Mouse (Mus musculus) lung, adult 18-20 months (tissue): ENCODE data around the gene Vmn1r62.
"Not testable (repeated sequence)": the region's sequence is repeated elsewhere in the genome, so short reads cannot be mapped to it uniquely, and the experiment has no call there.

ENCODE experiments used
- DNase-seq, 2 experiments: peaks; one replicate each; pipeline ENCODE4 v3.0.0; 2022; ENCODE audit warnings: mixed read lengths in 2 of 2

The Vmn1r62 gene

DNA sequence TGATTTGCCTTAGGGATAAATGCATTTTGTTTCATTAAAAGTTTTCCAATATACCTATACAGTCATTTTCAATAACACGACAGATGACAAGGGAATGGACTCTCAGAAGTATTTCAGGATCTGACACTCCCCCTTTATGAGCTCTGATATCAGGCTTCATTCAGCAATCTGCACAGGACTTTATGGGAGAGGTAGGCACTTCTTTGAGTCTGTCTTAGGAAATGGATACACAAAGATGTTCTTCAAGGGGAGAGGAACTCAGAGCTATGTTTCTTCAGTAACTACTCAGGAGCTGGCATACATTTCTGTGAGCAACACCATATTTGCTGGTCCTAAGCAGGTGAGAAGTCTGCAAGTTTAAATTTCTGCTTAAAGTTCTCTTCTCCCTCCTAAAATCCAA is at the start of gene Vmn1r62:
Gene Vmn1r62 (plus strand): TSS at position 301 of the 400 bp plus-strand sequence.
- not testable (repeated sequence) for DNase-seq
